Mouse (Mus musculus): Measurements from ENCODE around the gene Nxph4.

Gene Nxph4

DNA sequence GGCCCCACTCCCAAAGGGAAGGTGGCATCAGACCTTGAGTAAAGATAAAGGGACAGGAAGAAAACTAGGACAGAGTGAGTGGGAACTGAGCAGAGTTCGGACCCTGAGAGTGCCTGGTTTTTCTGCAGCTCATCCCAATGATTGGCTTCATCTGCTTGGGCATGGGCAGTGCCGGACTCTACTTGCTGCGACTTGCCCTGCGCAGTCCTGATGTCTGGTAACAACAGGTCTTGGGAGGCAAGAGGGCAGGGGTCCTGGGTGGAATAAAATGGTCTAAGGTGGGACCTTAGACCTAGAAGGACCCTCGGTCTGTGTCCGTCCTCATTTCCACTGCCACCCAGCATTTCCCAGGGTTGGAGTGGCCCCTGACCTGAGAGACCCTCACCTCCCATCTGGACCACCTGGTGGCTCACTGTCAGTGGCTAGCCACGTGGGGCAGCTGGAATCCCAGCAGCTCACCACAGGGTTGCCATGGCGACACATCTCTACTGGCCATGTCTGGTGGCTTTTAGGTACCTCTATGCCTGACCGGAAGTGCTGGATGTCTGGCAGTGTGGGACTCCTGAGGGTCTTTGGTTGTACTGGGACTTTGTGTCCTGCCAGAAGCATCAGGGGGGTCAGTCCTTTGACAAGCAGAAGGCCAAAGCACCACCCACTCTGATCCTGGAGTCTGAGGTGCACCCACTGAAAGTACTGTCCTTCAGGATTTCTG is 18.9 kb downstream of the Nxph4 start:
- DNase-seq (ENCODE audit: low spot score in 2 of 2), result no peak

DNA sequence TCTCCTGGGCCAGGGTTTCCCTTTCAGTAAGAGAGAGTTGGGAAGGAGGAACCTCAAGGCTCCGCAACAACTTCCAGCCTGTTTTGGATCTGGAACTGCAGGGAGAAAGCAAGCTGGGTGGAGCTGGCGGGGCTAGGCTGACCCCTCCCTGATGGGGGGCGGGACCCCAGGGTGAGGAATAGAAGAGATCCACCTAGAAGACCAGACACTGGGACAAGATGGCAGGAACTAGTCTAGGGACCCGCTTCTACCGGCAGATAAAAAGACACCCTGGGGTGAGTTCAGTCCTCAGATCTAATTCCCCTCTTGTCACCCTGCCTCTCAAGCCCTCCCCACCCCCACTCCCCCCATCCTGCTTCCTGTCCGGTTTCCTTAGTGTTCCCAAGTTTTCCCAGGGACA is 19.6 kb downstream of the Nxph4 start, which contains the start of gene Ndufa4l2:
TSS of gene Ndufa4l2 (plus strand) at position 204 of the 400 bp plus-strand sequence.
- no peak for DNase-seq (ENCODE audit: low spot score in 2 of 2)

DNA sequence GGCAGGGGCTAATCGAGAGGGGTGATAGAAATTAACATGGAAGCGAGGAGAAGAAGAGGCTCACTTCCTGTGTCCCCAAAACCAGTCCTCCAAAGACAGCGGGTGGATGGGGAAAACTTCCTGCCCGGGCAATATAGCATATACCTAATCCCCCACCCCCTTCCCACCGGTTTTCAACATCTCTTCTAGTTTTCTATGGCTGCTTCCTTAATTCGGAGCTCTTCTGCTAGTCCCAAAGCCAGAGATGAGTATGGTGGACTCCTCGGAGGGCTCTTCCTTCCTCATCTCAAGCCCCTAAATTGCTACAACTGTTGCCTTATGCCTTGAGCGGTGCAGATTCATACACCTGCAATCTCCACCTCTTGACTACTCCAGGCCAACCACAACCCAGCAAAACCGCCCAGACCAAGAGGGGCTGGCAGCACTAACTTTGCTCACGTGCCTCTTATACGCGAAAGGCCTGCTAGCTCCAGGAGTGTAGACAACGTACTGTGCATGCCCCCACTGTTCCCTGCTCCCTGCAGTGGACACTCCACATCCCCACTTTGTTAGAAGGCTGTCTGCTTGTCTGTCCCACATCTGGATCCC is 20.2 kb downstream of the Nxph4 start:
- no peak for DNase-seq (ENCODE audit: low spot score in 2 of 2)

DNA sequence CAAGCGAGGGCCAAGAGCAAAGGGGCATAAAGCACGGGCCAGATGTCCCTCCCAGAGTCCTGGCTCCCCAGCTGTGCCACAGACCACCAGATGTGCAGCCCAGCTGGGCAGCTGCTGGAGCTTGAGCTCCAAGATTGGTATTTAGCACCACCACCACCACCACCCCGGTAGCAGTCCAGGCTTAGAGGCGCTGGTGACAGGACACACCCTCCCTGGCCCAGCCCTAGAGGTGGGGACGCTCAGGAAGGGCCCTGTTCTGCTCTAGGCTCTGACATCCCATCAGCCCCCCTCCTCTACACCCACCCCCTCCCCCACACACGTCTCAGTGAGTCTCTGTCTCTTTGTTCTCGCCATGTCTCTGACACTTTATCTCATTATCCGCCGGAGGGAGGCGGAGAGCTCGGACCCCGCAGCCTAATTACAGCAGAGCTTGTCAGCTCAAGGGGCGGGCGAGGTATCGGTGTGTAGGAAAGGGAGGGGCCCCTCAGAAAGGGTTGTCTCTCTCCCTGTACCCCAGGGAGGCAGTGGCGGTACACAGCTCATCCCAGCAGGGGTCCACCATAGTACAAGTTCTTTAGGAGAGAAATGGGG is 20.8 kb downstream of the Nxph4 start:
- no peak for DNase-seq (ENCODE audit: low spot score in 2 of 2)

GRCm38 (mm10) chr10:127512813-127513212 is 21.5 kb downstream of the Nxph4 start:
- DNase-seq (ENCODE audit: low spot score in 2 of 2), result peak; percentile 91 to 94

- no peak for DNase-seq (ENCODE audit: low spot score in 2 of 2)
Observed at GRCm38 (mm10) chr10:127512307-127512666, 22.1 kb downstream of the Nxph4 start.

DNA sequence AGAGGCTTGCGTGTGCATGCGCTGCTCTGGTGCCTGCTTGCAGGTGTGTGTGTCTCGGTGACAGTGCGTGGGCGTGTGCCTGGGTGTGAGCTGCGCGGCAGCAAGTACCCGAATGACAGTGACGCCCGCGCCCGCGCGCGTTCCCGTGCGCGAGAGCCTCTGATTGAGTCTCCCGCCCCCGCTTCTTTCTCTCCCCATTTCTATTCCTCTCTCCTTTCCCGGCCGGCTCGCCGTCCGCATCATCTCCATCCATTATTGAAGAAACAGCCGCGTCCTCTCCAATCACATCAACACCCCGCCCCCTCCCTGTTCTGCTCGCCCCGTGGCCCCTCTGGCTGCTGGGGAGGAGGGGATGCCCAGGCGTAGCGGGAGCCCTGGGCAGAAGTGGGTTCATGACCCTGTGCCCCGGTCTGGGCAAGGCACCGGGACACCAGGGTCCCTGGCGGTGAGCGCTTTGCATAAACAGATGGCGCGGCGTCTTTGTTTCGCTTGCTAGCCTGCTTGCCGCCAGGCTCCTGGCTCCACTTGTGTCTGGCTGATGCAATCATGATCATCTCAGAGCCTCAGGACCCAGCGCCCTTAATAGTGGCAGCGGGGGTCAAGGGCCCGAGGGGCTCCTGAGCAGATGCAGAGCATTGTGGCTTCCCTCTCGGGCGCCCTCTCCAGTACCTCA is 22.6 kb downstream of the Nxph4 start:
- peak in 1 of 2 experiments; percentile 48 for DNase-seq (ENCODE audit: low spot score in 2 of 2)

GRCm38 (mm10) chr10:127510895-127511617 is 23.3 kb downstream of the Nxph4 start:
- DNase-seq (ENCODE audit: low spot score in 2 of 2), result no peak

- no peak for DNase-seq (ENCODE audit: low spot score in 2 of 2)
Observed at GRCm38 (mm10) chr10:127509837-127510701, 24.3 kb downstream of the Nxph4 start.

- peak; percentile 75 to 86 for DNase-seq (ENCODE audit: low spot score in 2 of 2)
Observed at GRCm38 (mm10) chr10:127509051-127509836, 25.1 kb downstream of the Nxph4 start.

GRCm38 (mm10) chr10:127508239-127508638 is 26.1 kb downstream of the Nxph4 start:
- peak; percentile 57 to 79 for DNase-seq (ENCODE audit: low spot score in 2 of 2)

GRCm38 (mm10) chr10:127500894-127501893 is 33.2 kb downstream of the Nxph4 start, which contains the start of gene Stac3:
Gene Stac3 (plus strand): TSS chr10:127501686.
- no peak for DNase-seq (ENCODE audit: low spot score in 2 of 2)

- no peak for DNase-seq (ENCODE audit: low spot score in 2 of 2)
Observed at GRCm38 (mm10) chr10:127500042-127500441, 34.3 kb downstream of the Nxph4 start.

DNA sequence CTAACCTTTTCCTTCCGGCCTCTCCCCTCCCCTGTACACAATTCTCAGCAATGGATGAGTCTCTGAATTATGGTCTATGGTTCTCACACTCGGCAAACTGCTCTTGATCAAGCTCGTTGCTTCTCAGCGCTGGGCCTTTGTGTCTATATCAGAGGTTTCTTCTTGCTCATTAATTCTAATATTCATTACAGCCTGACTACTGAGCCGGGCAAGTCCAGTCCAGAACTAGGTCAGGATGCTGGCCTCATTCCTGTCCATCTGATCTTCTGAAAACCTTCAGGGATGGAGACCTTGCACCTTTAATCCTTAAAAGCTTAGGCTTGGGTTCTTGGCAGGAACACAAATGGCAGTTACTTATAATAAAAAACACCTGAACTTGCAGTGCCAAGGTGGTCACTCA is 34.8 kb downstream of the Nxph4 start:
- DNase-seq (ENCODE audit: low spot score in 2 of 2), result no peak

- DNase-seq (ENCODE audit: low spot score in 2 of 2), result no peak
Observed at GRCm38 (mm10) chr10:127496156-127496555, 38.2 kb downstream of the Nxph4 start.

GRCm38 (mm10) chr10:127492118-127492517 is 42.2 kb downstream of the Nxph4 start:
- no peak for DNase-seq (ENCODE audit: low spot score in 2 of 2)

DNA sequence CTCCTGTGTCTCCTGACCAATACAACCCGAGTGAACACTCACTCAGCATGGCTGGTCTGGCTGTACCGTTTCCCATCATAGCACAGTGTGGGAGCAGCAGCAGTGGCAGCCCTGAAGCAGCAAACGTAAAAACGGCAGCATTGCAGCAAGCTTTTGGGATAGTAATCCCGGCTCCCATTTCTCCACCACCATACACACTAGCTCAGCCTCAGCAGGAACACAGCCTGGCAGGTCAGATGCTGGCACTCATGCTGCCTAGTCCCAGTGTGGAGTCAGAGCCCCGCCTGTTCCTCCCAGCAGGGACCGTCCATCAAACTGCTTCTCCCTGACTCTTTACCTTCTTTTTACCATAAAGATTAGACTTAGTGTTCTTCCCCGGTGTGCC is 43.2 kb downstream of the Nxph4 start:
- no peak for DNase-seq (ENCODE audit: low spot score in 2 of 2)

DNA sequence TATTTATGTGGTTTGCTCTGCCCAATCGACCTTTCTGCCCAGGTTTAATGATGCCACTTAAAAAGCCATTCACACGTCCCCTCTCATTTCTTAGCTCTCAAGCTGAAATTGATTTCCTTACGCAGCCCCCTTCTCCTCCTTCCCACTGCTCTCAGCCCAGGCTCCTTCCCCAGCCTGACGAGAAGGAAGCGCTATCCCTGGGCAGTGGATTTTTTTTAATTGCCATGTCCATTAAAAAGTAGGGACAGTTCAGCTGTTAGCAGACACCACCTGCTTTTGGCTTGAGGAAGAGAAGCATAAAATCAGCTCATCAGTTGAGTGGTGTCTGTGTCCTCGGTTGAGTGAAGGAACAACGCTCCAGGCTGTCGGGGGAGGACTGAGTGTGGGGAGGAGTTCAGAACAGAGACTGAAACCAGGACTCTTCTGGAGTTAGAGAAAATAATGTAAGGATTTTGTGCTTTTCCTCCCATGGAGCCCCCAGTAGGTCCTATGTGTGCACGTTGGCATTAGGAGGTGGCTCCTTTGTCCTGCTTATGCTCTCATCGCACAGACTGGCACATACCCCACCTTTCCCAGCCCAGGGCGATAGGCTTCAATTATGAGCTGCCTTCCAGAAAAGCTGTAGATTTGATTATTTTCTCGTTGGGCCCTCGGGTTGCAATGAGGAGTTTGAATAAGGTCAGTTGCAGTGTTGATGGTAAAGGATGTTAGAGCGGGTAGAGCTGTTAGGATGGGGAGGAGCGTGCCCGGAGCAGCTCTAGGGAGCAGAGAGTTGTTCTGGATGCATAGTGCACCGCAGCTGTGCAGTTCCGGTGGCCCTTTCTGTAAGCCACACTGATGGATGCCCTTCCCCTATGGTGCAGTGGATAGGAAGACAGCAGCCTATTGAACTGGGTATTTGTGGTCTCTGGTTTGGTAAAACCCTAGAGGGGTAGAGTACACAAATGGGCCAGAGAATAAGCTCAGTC is 43.9 kb downstream of the Nxph4 start:
- DNase-seq (ENCODE audit: low spot score in 2 of 2), result no peak
